Mouse (Mus musculus) spleen, adult 2 months (tissue): ENCODE results near the gene Brd1.

Source experiments
- CTCF ChIP-seq: fragments of 200-500 bp; IDR thresholded peaks from 2 replicates; pipeline ENCODE4 v1.5.1; 2011; ENCODE audit warnings: mild to moderate bottlenecking, inconsistent platforms; ENCODE audit not compliant: insufficient read depth, insufficient read length, insufficient replicate concordance; ENCODE audit errors: extremely low read depth
- POLR2A ChIP-seq: fragments of 200-500 bp; IDR thresholded peaks from 2 replicates; pipeline ENCODE4 v1.6.1; 2011; ENCODE audit warnings: low read depth, low read length, inconsistent platforms

- no peak for TF ChIP-seq CTCF
- TF ChIP-seq POLR2A, result no peak
Measured at GRCm38 (mm10) chr15:88741366-88741765, 7.3 kb upstream of the Brd1 start.
